Mouse (Mus musculus) erythroblast, embryonic 14.5 days (primary cell): ENCODE data around the gene Slc25a45. TPM values are rescaled to one million over a fixed set of nuclear protein-coding genes. Genes with fewer than 3 reads are reported as not detected.

Source experiments
- H3K27me3 ChIP-seq: 2 replicates; pipeline ENCODE4 v1.6.1; 2012; ENCODE audit warnings: inconsistent platforms; ENCODE audit not compliant: control insufficient read depth
- H3K36me3 ChIP-seq: 2 replicates; pipeline ENCODE4 v1.6.1; 2012; ENCODE audit warnings: mild to moderate bottlenecking, inconsistent platforms; ENCODE audit not compliant: control insufficient read depth
- H3K4me1 ChIP-seq: 2 replicates; pipeline ENCODE4 v1.6.1; 2012; ENCODE audit warnings: inconsistent platforms; ENCODE audit not compliant: control insufficient read depth
- H3K4me3 ChIP-seq: replicated peaks from 2 replicates; pipeline ENCODE3; 2012; ENCODE audit warnings: moderate library complexity, mild to moderate bottlenecking, inconsistent platforms
- H3K9me3 ChIP-seq: 2 replicates; pipeline ENCODE4 v1.6.1; 2012; ENCODE audit warnings: low read length, inconsistent platforms, mixed read lengths; ENCODE audit not compliant: control insufficient read depth
- GATA1 ChIP-seq: IDR thresholded peaks from 2 replicates; pipeline ENCODE4 v1.6.1; 2012; ENCODE audit warnings: low read length, inconsistent platforms, mixed read lengths
- TAL1 ChIP-seq: IDR thresholded peaks from 3 replicates; pipeline ENCODE4 v1.6.1; 2012; ENCODE audit warnings: low read length, inconsistent platforms, mixed read lengths
- polyA plus RNA-seq: library from polyadenylated mRNA; stranded (reverse); fragments of >175 nt; gene quantifications from 2 replicates; pipeline ENCODE4 v1.2.3, GENCODE M21; 2012

Slc25a45 gene
- polyA plus RNA-seq, 1 experiment = not detected

DNA sequence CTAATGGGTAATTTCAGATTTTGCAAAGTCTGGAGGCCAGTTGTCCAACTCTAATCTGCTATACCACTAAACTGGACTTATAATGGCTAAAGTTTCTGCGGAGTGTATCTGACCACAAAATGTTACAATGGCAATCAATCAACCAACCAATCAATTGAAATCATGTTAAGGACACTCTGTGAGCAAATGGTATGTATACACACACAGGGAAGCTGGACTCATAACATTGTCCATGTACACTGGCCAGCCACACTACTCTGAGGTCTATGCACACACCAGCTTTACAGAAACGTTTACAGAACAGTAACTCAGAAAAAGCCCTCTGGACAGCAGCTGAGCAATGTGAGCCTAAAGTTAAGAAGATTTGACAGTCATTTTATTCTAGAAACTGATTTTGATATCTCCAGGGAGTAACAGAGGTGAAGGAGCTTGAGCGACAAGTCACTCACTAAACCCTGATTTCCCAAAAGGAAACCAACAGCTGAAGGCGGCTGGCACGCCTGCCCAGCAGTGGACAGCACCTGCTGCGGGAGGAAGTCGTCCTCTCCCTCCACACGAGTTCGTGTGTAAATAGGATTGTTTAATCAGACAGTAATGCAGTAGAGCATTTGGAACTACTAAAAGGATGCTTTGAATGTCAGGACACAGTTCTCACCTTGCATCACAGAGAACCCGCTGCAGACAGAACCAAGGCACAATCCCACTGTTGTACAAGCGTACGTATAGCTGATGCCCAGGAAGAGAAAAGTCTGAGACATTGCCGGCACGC is 38.1 kb upstream of the Slc25a45 start:
- Histone ChIP-seq H3K27me3 (peaks cover 10% of the 10 kb centered on the region), H3K4me3 (no peak overlapping the region), H3K4me1 (peaks cover 63% of the 10 kb centered on the region), H3K36me3 (peaks cover 20% of the 10 kb centered on the region), H3K9me3 (no peaks in the 10 kb centered on the region)
- TF ChIP-seq TAL1 = no peak
- TF ChIP-seq GATA1 = no peak

DNA sequence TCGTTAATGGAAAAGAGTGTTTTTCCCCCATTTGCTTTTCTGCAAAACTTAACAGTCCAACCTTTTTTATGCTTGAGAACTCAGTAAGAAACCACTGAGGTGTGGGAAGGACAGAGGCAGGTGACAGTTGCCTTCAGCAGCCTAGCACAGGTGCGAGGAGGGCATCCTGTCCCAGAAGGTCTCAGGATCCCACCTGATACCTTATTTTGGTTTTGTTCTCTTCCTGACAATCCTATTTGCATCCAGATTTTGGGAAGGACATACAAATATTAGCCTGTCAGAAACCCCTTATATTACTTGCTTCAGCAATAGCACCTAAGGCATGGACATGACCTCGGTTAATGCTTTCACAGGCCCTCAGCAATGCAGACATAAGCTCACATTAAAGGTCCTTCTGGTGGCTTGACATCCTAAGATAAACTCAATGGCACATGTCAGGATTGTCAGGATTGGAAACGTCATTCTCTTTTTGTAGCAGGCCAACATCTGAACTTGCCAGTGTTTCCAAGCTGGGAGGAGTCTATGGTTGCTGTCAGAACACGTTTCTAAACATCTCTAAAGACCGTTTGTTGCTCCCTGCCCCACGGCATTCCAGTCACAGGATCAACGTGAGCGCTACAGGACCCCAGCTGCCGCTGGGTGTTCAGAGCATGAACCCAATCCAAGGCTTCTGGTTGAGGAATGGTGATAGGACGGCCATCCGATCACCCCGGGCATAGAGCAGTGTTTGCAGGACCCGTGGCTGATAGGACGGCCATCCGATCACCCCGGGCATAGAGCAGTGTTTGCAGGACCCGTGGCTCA is 37.3 kb upstream of the Slc25a45 start:
- TF ChIP-seq GATA1 (no peak), TAL1 (no peak)
- peaks cover 71% of the 10 kb centered on the region for H3K4me1 ChIP-seq
- H3K27me3 ChIP-seq = peaks cover 10% of the 10 kb centered on the region
- peaks cover 20% of the 10 kb centered on the region for H3K36me3 ChIP-seq
- H3K4me3 ChIP-seq = peak overlapping the region; percentile 5
- H3K9me3 ChIP-seq = no peaks in the 10 kb centered on the region

DNA sequence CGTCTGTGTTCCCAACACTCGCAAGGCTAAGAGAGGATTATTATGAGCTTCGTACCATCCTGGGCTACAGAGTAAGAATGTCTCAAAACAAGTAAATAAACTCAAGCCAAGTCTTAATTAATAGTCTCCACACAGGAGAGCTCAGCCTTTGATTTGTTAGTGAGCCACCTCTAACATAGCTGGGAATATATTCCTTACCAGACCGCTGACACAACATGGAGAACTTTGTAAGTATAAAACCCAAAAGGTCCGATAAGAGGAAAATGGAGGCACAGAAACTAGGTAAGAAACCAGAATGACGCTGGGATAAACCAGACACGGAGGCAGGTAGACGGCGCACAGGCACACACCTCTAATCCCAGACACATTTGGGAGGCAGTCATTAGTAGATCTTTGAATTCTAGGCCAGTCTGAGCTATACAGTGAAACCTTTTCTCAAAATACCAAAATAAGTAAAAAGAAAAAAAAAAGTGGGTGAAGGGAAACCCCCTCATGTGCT is 36.7 kb upstream of the Slc25a45 start:
- H3K27me3 ChIP-seq = peaks cover 10% of the 10 kb centered on the region
- H3K4me3 ChIP-seq = peak overlapping the region; percentile 67
- peaks cover 72% of the 10 kb centered on the region for H3K4me1 ChIP-seq
- H3K9me3 ChIP-seq = no peaks in the 10 kb centered on the region
- TF ChIP-seq TAL1 (no peak), GATA1 (no peak)
- peaks cover 20% of the 10 kb centered on the region for H3K36me3 ChIP-seq

DNA sequence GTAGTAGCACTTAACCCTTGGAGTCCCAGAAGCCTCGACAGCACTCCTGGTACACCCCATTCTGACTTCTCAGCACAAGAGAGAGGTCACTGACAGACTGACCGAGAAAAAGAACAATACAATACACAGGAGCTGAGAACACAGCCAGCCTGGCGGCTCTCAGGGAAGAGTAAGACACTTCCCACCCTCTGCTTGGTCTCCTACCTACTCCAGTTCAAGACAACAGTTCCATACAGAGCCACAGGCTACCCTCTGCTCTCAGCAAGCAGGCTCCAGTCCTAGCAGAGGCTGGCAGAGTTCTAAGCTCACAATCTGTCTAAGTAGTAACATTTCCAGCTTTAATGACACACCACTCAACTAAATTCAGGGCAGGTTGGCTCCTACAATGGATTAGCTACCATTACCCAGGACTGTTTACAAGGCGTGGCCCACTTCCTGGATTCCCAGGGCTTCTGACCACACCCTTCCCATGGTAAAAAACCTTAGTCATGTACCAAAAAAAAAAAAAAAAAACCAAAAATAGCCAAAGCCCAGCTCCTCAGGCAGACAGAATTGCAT is 36.1 kb upstream of the Slc25a45 start:
- H3K27me3 ChIP-seq = peaks cover 10% of the 10 kb centered on the region
- H3K36me3 ChIP-seq = peaks cover 20% of the 10 kb centered on the region
- peak overlapping the region; percentile 67 for H3K4me3 ChIP-seq
- TF ChIP-seq GATA1 (no peak), TAL1 (no peak)
- H3K9me3 ChIP-seq = no peaks in the 10 kb centered on the region
- peaks cover 74% of the 10 kb centered on the region for H3K4me1 ChIP-seq

DNA sequence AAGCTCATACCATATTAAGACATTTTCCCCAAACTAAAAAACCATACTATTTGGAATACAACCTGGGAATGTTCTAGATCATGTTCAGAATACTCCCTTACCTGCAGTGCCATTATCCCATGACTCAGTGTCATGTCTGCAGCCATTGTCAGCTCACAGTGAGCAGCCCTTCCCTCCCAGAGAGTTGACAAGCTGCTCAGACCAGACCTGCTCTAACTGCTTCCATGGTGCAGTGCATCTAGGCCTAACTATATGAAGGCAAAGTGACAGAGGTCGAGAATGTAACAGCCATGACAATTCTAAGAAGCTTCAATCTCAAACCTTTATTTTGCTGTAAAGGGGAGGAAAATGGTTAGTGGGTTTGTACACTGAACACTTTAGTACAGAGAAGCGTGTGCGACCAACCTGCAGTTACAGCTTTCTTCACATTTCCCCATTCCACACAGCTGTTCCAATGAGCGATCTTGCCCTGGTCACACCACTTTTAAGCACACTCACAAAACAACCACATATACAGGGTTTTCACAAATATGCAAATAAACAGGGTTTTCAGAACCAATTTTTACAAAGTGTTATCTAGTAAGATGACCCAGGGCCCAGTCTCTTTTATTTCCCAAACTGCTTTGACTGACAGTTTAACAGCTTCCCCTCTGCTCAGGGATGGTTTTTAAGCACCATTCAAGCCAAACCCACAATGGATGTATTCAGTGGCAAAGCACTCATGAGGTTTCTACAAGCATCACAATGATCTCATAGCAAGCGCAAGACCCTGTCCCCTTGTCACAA is 35.4 kb upstream of the Slc25a45 start:
- H3K27me3 ChIP-seq = peaks cover 6% of the 10 kb centered on the region
- H3K4me3 ChIP-seq = peak overlapping the region; percentile 67
- H3K4me1 ChIP-seq = peaks cover 78% of the 10 kb centered on the region
- no peaks in the 10 kb centered on the region for H3K9me3 ChIP-seq
- H3K36me3 ChIP-seq = peaks cover 20% of the 10 kb centered on the region
- TF ChIP-seq TAL1 (no peak), GATA1 (no peak)

DNA sequence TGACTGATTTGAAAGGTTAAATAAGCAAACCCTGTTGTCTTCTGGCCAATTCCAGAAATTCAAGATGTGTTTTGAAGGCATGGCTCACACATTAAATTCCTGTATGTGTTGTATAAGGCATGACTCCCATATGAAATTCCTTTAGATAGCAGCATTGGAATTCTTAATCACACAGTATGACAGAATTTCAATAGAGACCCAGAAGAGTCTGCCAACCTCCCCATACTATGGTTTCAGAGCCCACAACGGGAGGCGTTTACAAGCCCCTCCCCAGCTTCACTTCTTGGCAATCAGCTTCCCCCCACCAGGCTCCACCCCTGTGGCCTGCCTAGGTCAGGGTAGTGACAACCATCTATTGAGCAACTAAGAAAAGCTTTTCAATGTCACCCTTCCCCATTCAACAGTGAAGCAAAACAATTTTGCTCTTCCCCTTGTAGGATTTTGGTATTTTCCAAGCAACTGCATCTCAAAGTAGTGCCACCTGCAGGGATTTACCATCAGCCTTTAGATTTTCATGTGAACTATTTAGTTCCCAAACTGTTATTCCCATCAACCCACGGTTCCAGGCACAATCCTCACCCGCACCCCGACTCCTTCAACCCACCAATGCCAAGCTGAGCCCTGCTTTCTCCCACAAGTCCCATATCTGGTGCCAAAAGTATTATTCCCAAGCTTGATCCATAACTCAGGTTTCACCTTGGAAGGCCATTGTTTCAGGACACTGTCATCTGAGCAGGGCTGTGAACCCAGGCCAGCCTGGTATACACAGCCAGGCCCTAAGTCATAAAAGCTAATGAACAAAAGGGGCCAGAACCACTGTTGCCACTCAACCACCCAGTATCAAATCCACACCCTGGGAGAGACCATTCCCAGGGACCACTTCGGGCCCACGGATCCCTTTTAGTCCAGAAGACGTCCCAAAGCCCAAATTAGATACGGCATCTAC is 34.5 kb upstream of the Slc25a45 start:
- H3K4me3 ChIP-seq = peak overlapping the region; percentile 67
- peaks cover 86% of the 10 kb centered on the region for H3K4me1 ChIP-seq
- peaks cover 20% of the 10 kb centered on the region for H3K36me3 ChIP-seq
- H3K27me3 ChIP-seq = peaks cover 6% of the 10 kb centered on the region
- TF ChIP-seq TAL1 (no peak), GATA1 (no peak)
- H3K9me3 ChIP-seq = no peaks in the 10 kb centered on the region

DNA sequence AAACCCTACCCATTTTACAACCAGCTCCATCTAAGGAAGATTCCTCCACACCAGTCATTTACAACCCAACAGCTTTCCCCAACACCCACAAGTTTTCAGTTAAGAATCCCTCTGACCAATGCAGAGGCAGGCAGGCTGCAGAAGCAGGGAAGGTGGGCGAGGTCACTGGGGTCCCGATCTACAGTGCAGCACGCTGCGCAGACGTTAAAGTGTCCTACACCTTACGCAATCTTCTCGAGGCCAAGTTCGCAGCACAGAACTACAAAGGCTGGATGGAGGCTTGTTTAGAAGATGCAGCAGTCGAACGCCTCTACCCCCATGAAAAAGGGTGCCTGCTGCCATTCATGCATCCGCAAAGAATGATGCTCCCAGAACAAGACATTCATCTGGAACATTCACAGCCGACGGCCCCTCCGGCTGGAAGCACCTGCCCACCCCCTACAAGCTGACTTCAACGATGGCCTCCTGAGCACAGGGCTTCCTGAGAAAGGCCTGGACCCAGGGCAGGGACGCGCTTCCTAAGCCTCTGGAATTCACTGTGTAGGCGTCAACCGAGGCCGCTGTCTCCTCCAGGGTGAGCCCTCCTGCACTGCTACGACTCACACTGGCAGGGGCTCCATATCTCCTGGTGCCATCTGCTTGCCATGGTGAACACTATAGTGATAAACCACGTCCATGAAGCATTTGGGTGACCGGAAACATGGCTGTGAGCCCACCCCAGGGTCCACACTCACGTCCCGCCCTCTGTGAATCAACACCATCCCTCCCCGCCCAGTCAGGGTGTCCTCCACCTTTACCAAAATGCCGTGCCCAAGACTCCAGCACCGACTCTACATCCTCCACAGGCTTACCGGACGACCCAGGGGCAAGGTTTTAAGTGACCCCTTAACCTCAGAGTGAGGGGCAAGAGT is 33.6 kb upstream of the Slc25a45 start:
- peak; percentile 77 for TF ChIP-seq GATA1
- TF ChIP-seq TAL1 = peak; percentile 64
- no peaks in the 10 kb centered on the region for H3K27me3 ChIP-seq
- peaks cover 92% of the 10 kb centered on the region for H3K4me1 ChIP-seq
- peaks cover 20% of the 10 kb centered on the region for H3K36me3 ChIP-seq
- H3K4me3 ChIP-seq = peak overlapping the region; percentile 67
- no peaks in the 10 kb centered on the region for H3K9me3 ChIP-seq
